Mouse (Mus musculus) urinary bladder, postnatal 25 days (tissue): ENCODE measurements around the gene Tgm3.

Experiments used
- DNase-seq: peaks from one replicate; pipeline ENCODE4 v3.0.0; 2022; ENCODE audit warnings: low spot score

The Tgm3 gene

DNA sequence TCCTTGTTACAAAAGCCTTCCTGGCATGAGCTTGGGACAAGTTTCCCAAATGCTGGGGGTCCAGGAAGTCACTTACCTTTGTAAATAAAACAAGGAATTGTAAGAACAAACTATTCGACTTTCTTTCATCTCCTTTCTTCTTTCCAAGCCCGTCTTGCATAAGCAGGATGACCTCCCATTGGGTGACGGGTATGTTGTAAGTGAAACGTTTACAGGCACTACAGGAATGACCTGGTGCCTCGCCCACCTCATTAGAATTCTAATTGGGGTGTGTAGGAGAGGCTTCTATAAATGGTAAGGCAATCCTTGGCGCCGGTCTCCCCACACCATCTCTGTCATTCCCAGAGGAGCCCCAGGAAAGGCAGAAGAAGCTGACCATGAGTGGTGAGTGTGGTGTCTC lies at the start of gene Tgm3:
Gene Tgm3 (plus strand): TSS at position 324 of the 400 bp plus-strand sequence.
- DNase-seq, result no peak

GRCm38 (mm10) chr2:129980608-129981007 lies 31.5 kb upstream of the Tgm3 start:
- DNase-seq, result no peak

DNA sequence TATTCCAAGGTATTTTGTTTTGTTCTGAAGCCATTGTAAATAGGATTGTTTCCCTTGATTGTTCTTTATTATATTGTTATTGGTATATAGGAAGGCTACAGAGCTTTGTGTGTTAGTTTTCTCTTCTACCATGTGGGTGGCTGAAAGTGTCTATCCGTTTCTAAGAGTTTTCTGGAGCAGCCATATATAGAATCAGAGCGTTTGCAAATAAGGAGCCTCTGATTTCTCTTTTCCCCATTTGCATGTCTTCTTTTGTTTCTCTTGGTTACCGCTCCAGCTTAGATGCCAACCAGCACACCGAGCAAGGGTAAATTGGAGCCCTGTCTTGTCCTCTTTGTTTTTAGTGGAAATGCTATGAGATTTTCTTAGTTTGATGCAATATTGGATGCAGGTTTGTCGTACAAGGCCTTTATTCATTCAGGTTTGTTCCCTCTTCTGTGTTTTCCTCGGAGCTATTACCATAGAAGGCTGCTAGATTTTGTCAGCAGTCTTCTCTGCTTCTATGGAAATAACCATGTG lies 24.6 kb upstream of the Tgm3 start:
- no peak for DNase-seq

DNA sequence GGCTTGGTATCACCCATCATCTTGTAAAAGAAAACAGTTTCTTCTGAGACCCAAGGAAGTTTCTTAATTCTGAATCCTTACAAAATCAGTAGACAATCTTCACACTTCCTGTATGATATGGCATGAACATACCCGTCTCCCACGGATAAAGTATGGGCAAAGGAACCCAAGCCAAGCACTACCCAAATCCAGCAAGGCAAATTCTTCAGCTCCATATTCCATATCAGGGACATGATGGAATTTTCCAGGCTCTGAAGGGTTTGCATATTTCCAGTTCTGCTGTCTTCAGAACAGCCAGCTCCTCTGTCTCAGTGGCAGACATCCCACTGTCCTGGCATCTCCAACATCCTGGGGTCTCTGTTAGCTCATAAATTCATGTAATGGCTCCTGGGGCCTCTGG lies 22.5 kb upstream of the Tgm3 start:
- no peak for DNase-seq

GRCm38 (mm10) chr2:129994468-129994867 lies 17.7 kb upstream of the Tgm3 start:
- DNase-seq, result no peak

DNA sequence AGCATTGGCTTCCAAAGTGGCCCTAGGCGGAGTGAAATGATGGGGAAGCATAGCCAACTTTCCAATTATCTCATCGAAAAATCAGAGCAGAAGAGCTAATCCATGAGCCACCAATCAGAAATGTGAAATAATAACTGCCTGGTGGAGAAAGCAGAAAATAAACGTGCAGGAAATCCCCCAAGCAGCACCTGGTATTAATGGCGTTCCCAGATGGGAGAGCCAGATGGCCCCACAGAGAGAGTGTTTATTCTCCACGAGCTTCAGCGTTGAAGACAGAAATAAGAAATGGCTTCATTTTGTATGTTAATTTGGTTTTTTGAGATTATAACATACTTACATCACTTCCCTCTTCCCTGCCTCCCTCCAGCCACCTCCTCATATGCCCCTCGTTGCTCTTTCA lies 13.7 kb upstream of the Tgm3 start:
- DNase-seq, result no peak

GRCm38 (mm10) chr2:129999296-129999695 lies 12.9 kb upstream of the Tgm3 start:
- no peak for DNase-seq

DNA sequence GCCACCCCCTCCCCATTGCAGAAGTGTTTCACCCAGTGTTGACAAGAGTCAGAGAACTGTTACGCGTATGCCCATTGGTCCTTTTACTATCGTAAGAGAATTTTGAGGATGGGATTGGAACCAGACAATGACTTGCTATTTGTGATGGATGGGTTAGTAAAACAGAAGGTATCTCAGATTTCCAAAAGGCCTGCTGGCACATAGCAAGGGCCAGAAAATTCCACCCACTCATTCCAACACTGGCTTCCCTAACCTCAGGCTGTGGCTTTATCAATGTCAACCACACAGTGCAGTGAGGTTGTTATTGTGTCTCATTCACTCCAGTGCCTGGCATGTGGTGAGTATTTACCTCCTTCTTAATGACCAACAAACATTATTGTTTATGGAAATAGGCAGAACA lies 11.5 kb upstream of the Tgm3 start:
- DNase-seq, result no peak

GRCm38 (mm10) chr2:130004046-130004445 lies 8.1 kb upstream of the Tgm3 start:
- DNase-seq, result no peak

- no peak for DNase-seq
These were observed 2.8 kb upstream of the Tgm3 start for GRCm38 (mm10) chr2:130009371-130009770.

- no peak for DNase-seq
These were observed 1.5 kb downstream of the Tgm3 start for GRCm38 (mm10) chr2:130013646-130014045.

- no peak for DNase-seq
These were observed 3.0 kb downstream of the Tgm3 start for GRCm38 (mm10) chr2:130015196-130015595.

DNA sequence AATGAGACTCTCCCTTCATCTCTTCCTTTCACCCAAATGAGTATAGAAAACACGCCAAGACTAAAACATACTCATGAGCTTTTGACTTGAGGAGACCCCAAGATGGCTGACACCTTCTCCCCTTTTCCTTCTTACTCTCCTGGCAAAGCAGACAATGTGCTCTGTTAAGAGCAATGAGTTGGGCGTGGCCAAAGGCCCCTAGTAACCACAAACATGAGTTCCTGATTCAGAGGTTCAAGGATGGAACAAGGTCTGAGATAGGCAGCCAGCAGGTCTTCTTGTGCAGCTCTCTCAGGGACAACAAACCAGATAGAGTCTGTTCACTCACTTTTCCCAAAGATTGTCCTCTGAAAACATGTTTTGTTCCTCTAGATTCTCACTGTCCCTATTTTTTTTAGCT lies 5.9 kb downstream of the Tgm3 start:
- DNase-seq, result no peak

DNA sequence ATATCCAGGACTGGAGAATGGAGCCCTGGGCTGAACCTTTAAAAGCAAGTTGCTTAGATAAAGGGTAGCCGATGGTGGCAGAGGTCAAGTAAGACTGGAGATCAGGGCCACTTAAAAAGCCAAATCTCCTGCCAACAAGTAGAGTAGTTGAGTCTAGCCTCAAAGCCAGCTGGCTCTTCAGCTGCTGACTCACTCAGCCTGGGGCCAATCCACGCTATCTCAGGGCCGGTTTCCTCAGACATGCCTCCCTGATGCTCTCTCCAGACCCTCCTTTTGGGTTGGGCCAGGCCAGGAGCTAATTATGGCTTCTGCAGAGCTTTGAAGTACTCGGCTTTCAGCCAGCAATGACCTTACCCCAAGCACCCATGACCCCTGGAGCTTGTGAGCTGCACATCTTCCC lies 15.7 kb downstream of the Tgm3 start:
- DNase-seq, result no peak

- no peak for DNase-seq
These were observed 17.7 kb downstream of the Tgm3 start for GRCm38 (mm10) chr2:130029826-130030225.

DNA sequence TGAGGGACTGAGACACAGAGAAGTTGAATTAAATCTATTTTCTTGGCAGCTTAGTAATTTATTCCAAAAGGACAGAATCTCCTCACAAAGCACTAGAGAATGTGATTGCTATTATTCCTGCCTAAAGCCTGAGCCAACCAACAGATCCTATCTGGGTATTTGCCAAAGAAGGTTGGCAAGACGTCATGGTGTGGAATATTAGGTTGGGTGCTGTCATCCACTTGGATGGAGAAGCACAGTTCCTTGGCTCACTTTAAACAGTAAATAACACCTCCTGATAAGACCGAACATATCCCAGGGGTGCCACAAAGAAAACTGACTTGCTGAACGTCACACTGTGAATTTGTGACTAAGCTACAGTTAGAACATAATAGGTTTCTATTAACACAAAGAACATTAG lies 20.5 kb downstream of the Tgm3 start:
- DNase-seq, result no peak

- no peak for DNase-seq
These were observed 24.7 kb downstream of the Tgm3 start for GRCm38 (mm10) chr2:130036846-130037245.

DNA sequence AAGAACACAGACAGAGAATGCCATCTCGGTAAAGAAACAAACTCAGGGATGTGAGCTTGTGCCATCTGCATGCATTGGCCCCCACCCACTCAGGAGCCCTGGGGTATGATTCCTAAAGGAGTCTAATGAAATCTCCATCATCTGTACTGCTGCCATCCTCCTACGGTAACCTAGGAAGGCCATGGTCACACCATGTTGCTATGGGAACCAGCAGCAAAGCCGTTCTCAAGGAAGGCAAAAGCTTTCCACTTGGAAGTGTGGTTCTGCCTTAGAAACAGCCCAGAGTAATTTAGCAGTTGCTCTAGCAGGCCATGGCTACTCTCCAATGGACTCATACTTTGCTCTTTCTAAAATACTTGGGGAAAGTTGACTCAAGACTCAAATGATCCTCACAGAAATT lies 26.8 kb downstream of the Tgm3 start:
- no peak for DNase-seq

GRCm38 (mm10) chr2:130040190-130040886 lies 28.2 kb downstream of the Tgm3 start:
- no peak for DNase-seq

GRCm38 (mm10) chr2:130043835-130044234 lies 31.7 kb downstream of the Tgm3 start:
- no peak for DNase-seq

GRCm38 (mm10) chr2:130047923-130048440 lies 35.8 kb downstream of the Tgm3 start:
- no peak for DNase-seq

DNA sequence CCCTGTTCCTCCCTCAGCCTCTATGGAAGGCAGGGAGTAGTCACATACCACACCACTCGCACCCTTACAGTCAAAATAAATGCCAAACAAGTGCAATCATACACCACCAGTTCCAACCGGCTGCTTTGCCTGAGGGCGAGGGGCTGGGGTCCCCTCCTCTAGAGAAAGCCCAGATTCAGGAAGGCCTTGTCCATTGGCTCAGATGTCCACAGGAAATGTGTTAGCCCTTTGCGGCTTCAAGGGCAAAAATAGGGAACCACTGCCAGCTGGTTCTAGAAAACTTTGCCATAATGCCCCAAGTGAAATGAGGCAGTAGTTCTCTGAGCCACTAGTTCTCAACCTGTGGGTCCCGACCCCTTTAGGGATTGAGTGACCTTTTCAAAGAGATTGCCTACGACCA lies 36.6 kb downstream of the Tgm3 start:
- DNase-seq, result no peak

DNA sequence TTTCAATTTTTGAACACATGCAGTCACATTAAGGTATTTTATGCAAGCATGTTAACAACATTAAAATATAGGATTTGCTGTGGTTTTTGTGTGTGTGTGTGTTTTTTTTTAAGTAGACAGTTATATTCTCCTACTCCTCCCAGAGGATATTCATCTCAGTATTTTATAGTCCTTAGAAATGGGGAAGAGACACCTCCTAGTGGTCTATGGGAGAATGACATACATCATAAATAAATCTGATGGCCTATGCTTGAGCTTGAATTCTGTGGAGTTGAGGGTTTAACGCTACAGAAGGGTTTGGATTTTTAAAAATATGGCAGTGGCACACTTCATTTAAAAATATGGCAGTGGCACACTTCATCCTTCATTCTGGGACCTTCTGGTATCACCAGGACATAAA lies 46.0 kb downstream of the Tgm3 start:
- no peak for DNase-seq

GRCm38 (mm10) chr2:130068228-130068627 lies 56.1 kb downstream of the Tgm3 start:
- DNase-seq, result peak; percentile 23
